Mouse (Mus musculus) limb, embryonic 12.5 days (tissue): ENCODE results near the gene Ssr2. TPM values are rescaled to one million over a fixed set of nuclear protein-coding genes. Genes with fewer than 3 reads are reported as not detected.
"Not testable (repeated sequence)": the region's sequence is repeated elsewhere in the genome, so short reads cannot be mapped to it uniquely, and the experiment has no call there.

Source experiments
- ATAC-seq: fragments of 200-750 bp; cut with Nextera tagmentation; 2 replicates; pipeline ENCODE4 v1.8.0; 2017; ENCODE audit warnings: low read depth, moderate TSS enrichment; ENCODE audit not compliant: insufficient number of reproducible peaks, insufficient read depth, low FRiP score, low TSS enrichment
- H3K27ac ChIP-seq: fragments of 300-500 bp; sonication (generic); 2 replicates; pipeline ENCODE4 v1.5.1; 2016; ENCODE audit warnings: mild to moderate bottlenecking, moderate library complexity
- H3K27me3 ChIP-seq: fragments of 300-500 bp; sonication (generic); 2 replicates; pipeline ENCODE4 v1.6.1; 2016; ENCODE audit warnings: mild to moderate bottlenecking, moderate library complexity
- H3K36me3 ChIP-seq: fragments of 300-500 bp; sonication (generic); 2 replicates; pipeline ENCODE4 v1.6.1; 2016; ENCODE audit warnings: mild to moderate bottlenecking, moderate library complexity
- H3K4me1 ChIP-seq: fragments of 300-500 bp; sonication (generic); replicated peaks from 2 replicates; pipeline ENCODE4 v1.6.1; 2016
- H3K4me2 ChIP-seq: fragments of 300-500 bp; sonication (generic); 2 replicates; pipeline ENCODE4 v1.6.1; 2016; ENCODE audit warnings: mild to moderate bottlenecking, moderate library complexity
- H3K4me3 ChIP-seq: fragments of 300-500 bp; sonication (generic); replicated peaks from 2 replicates; pipeline ENCODE4 v1.5.1; 2016; ENCODE audit warnings: mild to moderate bottlenecking
- H3K9ac ChIP-seq: fragments of 300-500 bp; sonication (generic); replicated peaks from 2 replicates; pipeline ENCODE4 v1.6.1; 2016; ENCODE audit warnings: mild to moderate bottlenecking, moderate library complexity
- H3K9me3 ChIP-seq: fragments of 300-500 bp; sonication (generic); 2 replicates; pipeline ENCODE4 v1.6.1; 2016; ENCODE audit warnings: mild to moderate bottlenecking, moderate library complexity
- WGBS: fragments of 180-500 bp; shearing (Covaris S2); methylation state at CpG from one replicate; pipeline ENCODE4 v1.1.7; 2016; 5-methylcytosine and 5-hydroxymethylcytosine counted together
- polyA plus RNA-seq: library from polyadenylated mRNA; unstranded; fragments of >200 nt; fragmentation: Nextera tagmentation; extraction: Ambion mirVana; gene quantifications from 2 replicates; pipeline ENCODE4 v1.2.1, GENCODE M21; 2016

Gene Ssr2
- polyA plus RNA-seq, 1 experiment from 2014 or later: 184 TPM

GRCm38 (mm10) chr3:88586640-88587039, 11.0 kb downstream of the Ssr2 start:
- Histone ChIP-seq H3K4me2 (no peak overlapping the region), H3K4me1 (peaks cover 11% of the 10 kb centered on the region), H3K9ac (no peak overlapping the region), H3K36me3 (peaks cover 66% of the 10 kb centered on the region), H3K4me3 (no peak overlapping the region), H3K27me3 (no peaks in the 10 kb centered on the region), H3K27ac (no peak overlapping the region), H3K9me3 (no peaks in the 10 kb centered on the region)
- WGBS: 91% methylated on average over 5 of the region's 5 CpGs
- ATAC-seq: no peak

GRCm38 (mm10) chr3:88590246-88590645, 14.6 kb downstream of the Ssr2 start:
- no peak overlapping the region for H3K4me2 ChIP-seq
- ATAC-seq: no peak
- 32% methylated on average over 5 of the region's 5 CpGs for whole genome bisulfite sequencing
- peak overlapping the region; percentile 78 for H3K27ac ChIP-seq
- H3K27me3 ChIP-seq: no peaks in the 10 kb centered on the region
- H3K36me3 ChIP-seq: peaks cover 38% of the 10 kb centered on the region
- no peaks in the 10 kb centered on the region for H3K9me3 ChIP-seq
- no peak overlapping the region; the same call in 1 of the 2 replicates for H3K9ac ChIP-seq
- no peak overlapping the region for H3K4me3 ChIP-seq
- peaks cover 13% of the 10 kb centered on the region for H3K4me1 ChIP-seq

- H3K27ac ChIP-seq: no peak overlapping the region
- H3K4me2 ChIP-seq: no peak overlapping the region; the same call in 1 of the 2 replicates
- H3K4me1 ChIP-seq: peaks cover 13% of the 10 kb centered on the region
- no peak overlapping the region for H3K4me3 ChIP-seq
- WGBS: 56% methylated on average over 3 of the region's 3 CpGs
- peaks cover 30% of the 10 kb centered on the region for H3K36me3 ChIP-seq
- ATAC-seq: no peak
- no peak overlapping the region for H3K9ac ChIP-seq
- no peaks in the 10 kb centered on the region for H3K9me3 ChIP-seq
- H3K27me3 ChIP-seq: no peaks in the 10 kb centered on the region
These were observed 15.4 kb downstream of the Ssr2 start for GRCm38 (mm10) chr3:88591044-88591443.

GRCm38 (mm10) chr3:88591950-88592731, 16.5 kb downstream of the Ssr2 start:
- H3K4me3 ChIP-seq: no peak overlapping the region
- H3K27me3 ChIP-seq: no peaks in the 10 kb centered on the region
- no peak for ATAC-seq
- 41% methylated on average over 9 of the region's 9 CpGs for WGBS
- peaks cover 19% of the 10 kb centered on the region for H3K36me3 ChIP-seq
- no peak overlapping the region for H3K9ac ChIP-seq
- no peak overlapping the region for H3K4me2 ChIP-seq
- peaks cover 13% of the 10 kb centered on the region for H3K4me1 ChIP-seq
- H3K27ac ChIP-seq: no peak overlapping the region; the same call in 1 of the 2 replicates
- no peaks in the 10 kb centered on the region for H3K9me3 ChIP-seq

GRCm38 (mm10) chr3:88592942-88593576, 17.4 kb downstream of the Ssr2 start:
- H3K36me3 ChIP-seq: peaks cover 9% of the 10 kb centered on the region
- WGBS: 71% methylated on average over 10 of the region's 10 CpGs

GRCm38 (mm10) chr3:88593893-88594580, 18.4 kb downstream of the Ssr2 start:
- Histone ChIP-seq H3K4me2 (no peak overlapping the region), H3K27me3 (no peaks in the 10 kb centered on the region), H3K9me3 (no peaks in the 10 kb centered on the region), H3K4me1 (peaks cover 13% of the 10 kb centered on the region), H3K9ac (no peak overlapping the region), H3K36me3 (no peaks in the 10 kb centered on the region), H3K4me3 (no peak overlapping the region), H3K27ac (peak overlapping the region; percentile 32; the same call in 1 of the 2 replicates)
- 49% methylated on average over 10 of the region's 10 CpGs for WGBS
- ATAC-seq: no peak

More at GRCm38 (mm10) chr3:88592942-88593576, 17.4 kb downstream of the Ssr2 start:
- Histone ChIP-seq H3K4me3 (no peak overlapping the region), H3K4me1 (peaks cover 13% of the 10 kb centered on the region), H3K27ac (no peak overlapping the region), H3K4me2 (no peak overlapping the region), H3K9ac (no peak overlapping the region), H3K9me3 (no peaks in the 10 kb centered on the region), H3K27me3 (no peaks in the 10 kb centered on the region)
- ATAC-seq: no peak

- not testable (repeated sequence) for H3K9ac ChIP-seq, H3K27ac ChIP-seq, ATAC-seq, H3K4me3 ChIP-seq, H3K9me3 ChIP-seq, H3K4me1 ChIP-seq, H3K36me3 ChIP-seq, H3K27me3 ChIP-seq, H3K4me2 ChIP-seq
- 69% methylated on average over 4 of the region's 4 CpGs for WGBS
These were observed 20.9 kb downstream of the Ssr2 start for GRCm38 (mm10) chr3:88596547-88596946.

- ATAC-seq: no peak
- Histone ChIP-seq H3K4me2 (no peak overlapping the region), H3K27ac (no peak overlapping the region), H3K4me1 (peaks cover 8% of the 10 kb centered on the region), H3K4me3 (no peak overlapping the region), H3K9me3 (no peaks in the 10 kb centered on the region), H3K36me3 (no peaks in the 10 kb centered on the region), H3K27me3 (no peaks in the 10 kb centered on the region), H3K9ac (no peak overlapping the region)
- WGBS: 82% methylated on average over 4 of the region's 4 CpGs
These were observed 26.8 kb downstream of the Ssr2 start for GRCm38 (mm10) chr3:88602466-88602865.

- Histone ChIP-seq H3K4me1 (peaks cover 13% of the 10 kb centered on the region), H3K4me3 (no peak overlapping the region), H3K36me3 (no peaks in the 10 kb centered on the region), H3K27me3 (no peaks in the 10 kb centered on the region), H3K27ac (no peak overlapping the region), H3K9me3 (no peaks in the 10 kb centered on the region), H3K4me2 (no peak overlapping the region), H3K9ac (no peak overlapping the region)
- no peak for ATAC-seq
- WGBS: 20% methylated on average over 6 of the region's 6 CpGs
These were observed 28.1 kb downstream of the Ssr2 start for GRCm38 (mm10) chr3:88603714-88604161.

- Histone ChIP-seq H3K27me3 (no peaks in the 10 kb centered on the region), H3K36me3 (no peaks in the 10 kb centered on the region), H3K4me2 (no peak overlapping the region), H3K4me1 (peaks cover 13% of the 10 kb centered on the region), H3K4me3 (no peak overlapping the region), H3K9me3 (no peaks in the 10 kb centered on the region), H3K9ac (no peak overlapping the region), H3K27ac (no peak overlapping the region)
- WGBS: 90% methylated on average over 7 of the region's 7 CpGs
- ATAC-seq: no peak
These were observed 29.2 kb downstream of the Ssr2 start for GRCm38 (mm10) chr3:88604863-88605262.

GRCm38 (mm10) chr3:88605666-88606065, 30.0 kb downstream of the Ssr2 start, which contains the start of gene Arhgef2:
TSS of gene Arhgef2 (plus strand) at chr3:88605966.
- not testable (repeated sequence) for H3K27ac ChIP-seq, H3K27me3 ChIP-seq

More at GRCm38 (mm10) chr3:88605666-88606065, 30.0 kb downstream of the Ssr2 start, which contains the start of gene Arhgef2:
- not testable (repeated sequence) for H3K9me3 ChIP-seq, H3K9ac ChIP-seq, H3K36me3 ChIP-seq, H3K4me3 ChIP-seq, ATAC-seq
- H3K4me2 ChIP-seq: peak within 1 kb of the TSS; percentile 65
- 90% methylated on average over 2 of the region's 2 CpGs for WGBS
- peaks cover 13% of the 10 kb centered on the region for H3K4me1 ChIP-seq
